Mouse (Mus musculus) urinary bladder, adult 2 months (tissue): ENCODE measurements around the gene Utf1. TPM values are rescaled to one million over a fixed set of nuclear protein-coding genes. Genes with fewer than 3 reads are reported as not detected.

Source experiments
- DNase-seq: peaks from one replicate; pipeline ENCODE4 v3.0.0; 2022; ENCODE audit warnings: low spot score
- polyA plus RNA-seq: library from polyadenylated mRNA; depleted of rRNA; stranded (reverse); fragments of >200 nt; gene quantifications from 2 replicates; pipeline ENCODE4 v1.2.3, GENCODE M21; 2012; rRNA removed

Utf1 gene
- polyA plus RNA-seq, result not detected in 2 replicates

DNA sequence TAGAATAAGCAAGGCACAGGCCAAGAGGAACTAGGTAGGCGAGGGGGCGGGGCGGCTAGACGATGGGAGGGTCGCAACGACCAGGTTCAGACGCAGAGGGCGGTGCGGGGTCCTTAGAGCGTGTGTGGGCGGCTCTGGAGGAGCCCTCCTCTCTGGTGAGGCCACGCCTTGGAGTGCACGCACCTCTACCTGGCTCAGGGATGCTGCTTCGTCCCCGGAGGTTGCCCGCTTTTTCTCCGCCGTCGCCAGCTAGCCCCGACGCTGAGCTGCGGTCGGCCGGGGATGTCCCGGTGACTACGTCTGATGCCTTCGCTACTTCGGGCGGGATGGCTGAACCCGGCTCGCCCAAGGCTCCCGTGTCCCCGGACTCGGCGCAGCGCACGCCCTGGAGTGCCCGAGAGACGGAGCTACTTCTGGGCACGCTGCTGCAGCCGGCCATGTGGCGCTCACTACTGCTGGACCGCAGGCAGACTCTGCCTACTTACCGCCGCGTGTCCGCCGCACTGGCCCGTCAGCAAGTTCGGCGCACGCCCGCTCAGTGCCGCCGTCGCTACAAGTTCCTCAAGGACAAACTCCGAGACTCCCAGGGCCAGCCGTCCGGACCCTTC lies at the start of gene Utf1:
Gene Utf1 (plus strand): TSS at position 116 of the 608 bp plus-strand sequence.
- DNase-seq, result peak; percentile 28

DNA sequence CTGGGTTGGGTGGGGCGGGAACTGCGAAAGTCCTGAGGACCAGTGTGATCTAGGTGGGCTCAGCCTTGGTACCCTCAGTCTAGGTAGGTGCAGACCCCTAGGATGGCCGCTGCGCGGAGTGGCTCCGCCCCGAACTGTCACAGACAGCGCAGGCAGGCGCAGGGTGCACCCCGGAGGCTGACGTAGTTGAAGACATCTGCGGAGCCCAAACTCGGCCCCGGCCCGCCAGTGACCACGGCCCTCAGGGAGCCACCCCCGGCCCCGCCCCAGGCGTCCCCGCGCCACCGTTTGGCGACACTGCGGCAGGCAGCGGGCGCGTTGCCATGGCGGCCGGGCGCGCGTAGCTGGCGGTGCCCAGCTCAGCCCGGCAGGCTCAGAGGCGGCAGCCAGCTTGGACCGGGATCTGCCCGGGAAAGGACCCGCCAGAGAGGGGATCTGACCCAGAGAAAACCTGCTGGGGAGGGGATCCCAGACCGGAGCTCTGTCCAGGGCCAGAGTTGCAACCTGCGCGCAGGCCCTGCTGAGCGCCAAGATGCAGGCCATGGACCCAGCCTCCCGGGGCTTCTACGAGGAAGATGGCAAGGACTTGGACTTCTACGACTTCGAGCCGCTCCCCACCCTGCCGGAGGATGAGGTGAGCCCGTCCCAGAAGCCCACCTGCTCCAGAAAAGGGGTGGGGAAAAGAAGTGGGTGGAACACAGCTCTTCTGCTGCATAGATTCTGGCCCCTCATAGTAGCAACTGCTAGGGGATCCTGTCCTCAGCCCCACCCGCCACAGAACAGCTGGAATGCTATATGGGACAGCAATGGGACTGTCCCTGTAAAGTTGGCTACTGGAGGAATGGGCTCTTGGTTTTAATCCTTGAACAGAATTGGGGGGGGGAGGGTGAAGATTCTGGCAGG lies 48.7 kb upstream of the Utf1 start, which contains the start of gene Kndc1:
Gene Kndc1 (plus strand): TSS at position 42 of the 903 bp plus-strand sequence.
- DNase-seq, result peak; percentile 20

- DNase-seq, result no peak
Measured at GRCm38 (mm10) chr7:139896271-139896670, 47.3 kb upstream of the Utf1 start.

DNA sequence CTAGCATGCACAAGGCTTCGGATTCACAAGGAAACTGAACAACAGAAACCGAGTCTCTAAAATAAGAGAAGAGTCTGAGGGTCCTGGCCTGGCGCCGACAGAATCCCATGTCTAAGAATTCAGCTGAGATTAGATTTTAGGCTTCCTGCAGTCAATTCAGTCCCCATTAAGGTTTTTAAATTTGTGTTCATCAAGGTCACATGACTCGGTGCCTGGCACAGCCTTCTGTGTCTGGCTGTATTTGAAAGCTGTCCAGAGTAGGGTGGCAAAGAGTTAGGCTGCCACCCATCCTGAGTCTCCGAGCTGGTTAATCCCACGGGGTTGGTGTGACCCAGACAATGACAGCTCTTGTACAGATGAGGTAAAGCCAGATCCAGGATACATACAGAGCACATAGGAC lies 46.8 kb upstream of the Utf1 start:
- DNase-seq, result no peak

GRCm38 (mm10) chr7:139898606-139899005 lies 45.0 kb upstream of the Utf1 start:
- no peak for DNase-seq

GRCm38 (mm10) chr7:139899505-139899904 lies 44.1 kb upstream of the Utf1 start:
- DNase-seq, result no peak

GRCm38 (mm10) chr7:139900456-139900855 lies 43.1 kb upstream of the Utf1 start:
- no peak for DNase-seq

DNA sequence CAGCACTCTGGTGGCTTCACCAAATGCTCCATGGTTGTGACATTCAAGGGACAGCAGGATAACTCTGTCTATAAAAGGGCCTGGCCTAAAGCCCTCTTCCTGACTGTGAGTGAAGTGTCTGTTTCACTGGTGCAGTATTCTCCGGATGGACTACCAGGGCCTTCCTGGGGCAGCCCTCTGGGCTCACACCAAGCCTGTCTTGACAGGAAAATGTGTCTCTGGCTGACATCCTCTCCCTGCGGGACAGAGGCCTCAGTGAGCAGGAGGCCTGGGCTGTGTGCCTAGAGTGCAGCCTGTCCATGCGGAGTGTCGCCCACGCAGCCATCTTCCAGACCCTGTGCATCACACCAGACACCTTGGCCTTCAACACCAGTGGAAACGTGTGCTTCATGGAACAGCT lies 42.7 kb upstream of the Utf1 start:
- DNase-seq, result no peak

DNA sequence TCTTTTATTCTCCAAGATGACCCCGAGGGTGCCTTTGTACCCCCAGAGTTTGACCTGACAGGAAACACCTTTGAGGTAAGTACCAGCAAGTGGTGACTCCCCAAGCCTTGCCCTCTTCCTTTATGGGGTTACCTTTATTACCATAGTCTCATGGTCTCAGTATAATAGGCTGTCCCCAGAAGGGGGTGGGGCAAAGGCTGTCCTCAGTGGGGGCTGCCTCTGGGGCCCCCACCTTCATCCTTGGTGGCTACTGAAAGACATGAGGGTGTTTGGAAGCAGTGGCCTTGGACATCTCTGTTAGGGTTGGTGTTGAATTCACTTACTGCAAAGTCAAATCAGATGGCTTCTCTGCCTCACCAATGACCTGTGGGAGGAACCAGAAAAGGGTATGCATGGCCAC lies 41.6 kb upstream of the Utf1 start:
- DNase-seq, result no peak

GRCm38 (mm10) chr7:139905261-139905660 lies 38.3 kb upstream of the Utf1 start:
- DNase-seq, result no peak

- DNase-seq, result no peak
Measured at GRCm38 (mm10) chr7:139905661-139906060, 37.9 kb upstream of the Utf1 start.

- no peak for DNase-seq
Measured at GRCm38 (mm10) chr7:139908176-139908575, 35.4 kb upstream of the Utf1 start.

DNA sequence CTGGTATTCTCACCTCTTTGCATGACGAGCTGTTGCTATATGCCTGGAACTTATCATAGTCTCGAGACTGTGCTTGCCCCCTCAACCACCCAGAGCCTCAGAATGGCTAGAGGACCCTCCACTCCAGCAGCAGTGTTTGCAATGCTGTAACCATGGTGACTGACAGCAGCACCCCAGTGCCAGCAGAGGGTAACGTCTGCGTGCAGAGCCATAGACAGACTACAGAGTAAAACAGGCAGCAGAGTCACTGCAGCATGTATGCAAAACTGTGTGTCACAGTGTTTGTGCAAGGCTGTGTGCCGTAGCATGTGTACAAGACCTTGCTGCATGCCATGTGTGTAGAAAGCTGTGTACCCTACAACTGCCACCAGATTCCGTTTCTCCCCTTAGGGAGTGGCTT lies 34.1 kb upstream of the Utf1 start:
- no peak for DNase-seq

DNA sequence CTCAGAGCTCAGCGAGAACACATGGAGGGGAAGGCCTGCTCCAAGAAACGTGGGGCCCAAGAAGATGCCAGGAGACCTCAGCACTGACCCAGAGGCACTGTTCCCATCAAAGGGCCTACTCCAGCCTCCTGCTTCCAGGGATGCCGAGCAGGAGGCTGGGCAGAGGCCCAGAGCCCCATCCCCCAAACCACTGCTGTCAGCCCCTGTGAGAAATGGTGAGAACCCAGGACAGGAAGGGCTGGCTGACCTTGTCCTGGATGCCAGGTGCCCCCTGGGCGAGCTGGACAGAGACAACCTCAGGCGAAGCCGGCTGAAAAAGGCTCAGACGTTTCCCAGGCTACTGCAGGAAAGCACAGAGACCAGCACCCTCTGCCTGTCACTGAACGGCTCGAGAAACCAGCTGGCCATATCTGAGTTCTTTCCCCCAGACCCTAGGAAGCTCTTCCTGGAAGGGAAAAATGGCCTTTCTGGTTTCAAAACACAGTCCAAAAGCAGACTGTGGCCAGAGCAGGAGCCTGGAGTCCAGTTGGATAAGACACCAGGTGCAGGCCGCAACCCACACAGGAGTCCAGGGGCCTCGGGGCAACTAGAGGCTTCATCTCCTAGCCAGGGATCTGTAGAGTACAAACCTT lies 33.3 kb upstream of the Utf1 start:
- DNase-seq, result no peak

DNA sequence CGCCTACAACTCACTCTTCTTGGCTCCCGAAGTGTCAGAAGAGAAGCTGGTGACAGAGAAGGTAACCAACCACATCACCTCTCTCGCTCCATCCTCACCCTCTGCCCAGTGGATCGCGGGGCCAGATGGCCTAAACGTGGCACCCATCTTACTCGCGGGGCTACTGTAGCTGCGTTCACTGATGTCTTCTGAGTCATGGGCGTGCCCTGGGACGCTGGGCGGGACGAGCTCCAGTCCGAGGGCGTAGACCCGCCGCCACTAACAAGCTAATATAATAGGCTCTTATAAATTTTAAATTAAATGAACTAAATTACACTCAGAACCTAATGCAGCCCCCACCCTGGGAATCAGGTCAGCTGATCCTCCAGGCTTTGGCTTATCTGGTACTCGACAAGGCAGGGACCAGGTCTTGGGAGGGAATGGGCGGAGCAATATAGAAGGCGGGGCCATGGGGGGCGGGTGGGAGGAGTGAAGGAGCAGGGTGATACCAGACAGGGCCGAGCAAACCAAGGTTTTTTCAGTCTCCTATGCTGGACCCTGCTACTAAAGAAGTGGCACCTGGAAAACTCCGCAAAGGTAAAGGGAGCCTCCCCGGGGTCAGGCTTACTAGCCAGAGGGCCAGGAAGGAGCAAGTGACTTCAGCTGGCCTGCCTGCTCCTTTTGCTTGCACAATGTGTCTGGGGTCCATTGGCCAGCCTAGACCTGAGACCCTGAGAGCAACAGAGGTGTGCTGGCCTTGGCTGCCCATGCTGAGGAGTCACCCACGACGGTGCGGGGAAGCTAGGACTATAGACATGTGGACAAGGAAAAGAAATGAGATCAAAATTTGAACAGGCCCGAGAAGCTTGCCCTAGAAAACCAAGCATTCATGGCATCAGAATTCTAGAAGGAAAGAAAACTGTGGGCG lies 29.2 kb upstream of the Utf1 start:
- no peak for DNase-seq

DNA sequence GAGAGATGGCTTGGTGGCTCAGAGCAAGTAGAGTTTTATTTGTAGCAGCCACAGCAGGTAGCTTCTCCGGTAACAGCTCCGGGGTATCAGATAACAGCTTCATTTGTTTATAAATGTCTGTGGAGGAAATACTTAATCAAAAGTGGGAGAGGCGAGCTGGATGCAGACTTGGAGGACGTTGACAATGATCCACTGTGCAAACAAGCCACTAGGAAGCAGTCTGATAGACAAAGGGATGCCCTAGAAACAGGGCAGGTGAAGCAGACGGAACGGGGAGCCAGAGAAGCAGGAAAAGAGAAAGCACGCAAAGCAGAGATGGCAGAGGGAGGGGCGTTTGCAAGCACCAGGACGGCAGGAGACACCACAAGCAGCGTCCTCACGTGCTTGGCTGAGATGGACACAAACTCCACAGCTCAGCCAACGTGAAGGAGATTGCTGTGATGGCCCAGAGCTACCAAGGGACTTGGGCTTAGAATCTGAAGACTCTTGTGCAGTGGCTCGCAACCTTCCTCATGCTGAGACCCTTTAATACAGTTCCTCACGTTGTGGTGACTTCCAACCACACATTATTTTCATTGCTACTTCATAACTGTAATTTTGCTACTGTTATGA lies 27.8 kb upstream of the Utf1 start:
- DNase-seq, result no peak

GRCm38 (mm10) chr7:139916345-139916744 lies 27.2 kb upstream of the Utf1 start:
- DNase-seq, result no peak

- DNase-seq, result no peak
Measured at GRCm38 (mm10) chr7:139918262-139918661, 25.3 kb upstream of the Utf1 start.

- no peak for DNase-seq
Measured at GRCm38 (mm10) chr7:139930732-139931131, 12.9 kb upstream of the Utf1 start.

GRCm38 (mm10) chr7:139936705-139937104 lies 6.9 kb upstream of the Utf1 start:
- no peak for DNase-seq

DNA sequence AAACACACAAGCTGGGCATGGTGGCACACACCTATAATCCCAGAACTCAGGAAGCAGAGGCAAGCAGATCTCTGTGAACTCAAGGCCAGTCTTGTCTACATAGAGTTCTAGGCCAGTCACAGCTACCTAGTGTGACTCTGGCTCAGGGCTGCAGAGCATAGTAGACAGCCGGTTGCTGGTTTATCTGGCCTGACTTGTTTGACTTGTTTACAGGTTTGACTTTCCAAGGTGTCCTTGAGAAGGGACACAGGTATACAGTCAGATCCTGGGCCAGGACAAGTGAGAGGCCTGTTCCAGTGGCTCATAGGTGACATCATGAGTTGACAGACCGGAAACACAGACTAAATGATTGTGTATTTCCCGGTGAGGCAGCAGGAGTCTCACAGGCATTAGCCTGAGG lies 6.5 kb upstream of the Utf1 start:
- no peak for DNase-seq
